In genomic region chr12:81936066-81936465, GRCm38 (mm10) we compare ENCODE assay signal across 26 mouse cellular contexts.
A peak's percentile ranks its signal among the peaks of the same experiment; 100 is the strongest.
DNase-seq lines count a peak whose midpoint lies in the region; ATAC-seq lines count a peak whose summit lies in the region.
"Had no signal": no experiment of that assay in that cellular context is flagged by ENCODE, and none has a peak within 500 bp of the region (broad histone marks: within the 10 kb centered on the region; RNA-seq: fewer than 3 reads in every experiment).

No protein-coding gene starts in this region.

- H3K4me3 ChIP-seq in hindbrain, embryonic 13.5 days = no peak overlapping the region
- H3K4me3 ChIP-seq in hindbrain, embryonic 14.5 days (replicated peaks; ENCODE audit: low read length) = no peak overlapping the region
- no peak overlapping the region for H3K4me3 ChIP-seq in midbrain, embryonic 16.5 days (ENCODE audit: low read depth, low read length)
- H3K4me3 ChIP-seq in midbrain, embryonic 10.5 days = no peak overlapping the region
- H3K4me3 ChIP-seq: embryonic facial prominence, embryonic 10.5 days; heart, embryonic 12.5 days had no signal

- no peak for DNase-seq in hindbrain, embryonic 14.5 days (ENCODE audit: low spot score)
- no peak for DNase-seq in midbrain, embryonic 10.5 days (ENCODE audit: low spot score)
- DNase-seq in embryo, embryonic 9.5 days (ENCODE audit: extremely low spot score) = peak; percentile 21
- DNase-seq in retina, postnatal 7 days (ENCODE audit: low read depth, low spot score) = peak; percentile 28
- no peak for DNase-seq in urinary bladder, postnatal 25 days (ENCODE audit: low spot score)
- DNase-seq: adrenal gland, adult 2 months; B cell, adult 2 months; cerebellum, adult 2 months; cerebellum, postnatal 25 days; gastrocnemius, postnatal 14 days; heart, postnatal 14 days; kidney, adult 9 months; kidney, postnatal 14 days; left cerebral cortex, postnatal 4 days; lung, postnatal 4 days; thymus, adult 18-20 months; thymus, postnatal 4 days had no signal

- WGBS in hindbrain, embryonic 13.5 days = 45% methylated on average over 4 of the region's 4 CpGs
- 57% methylated on average over 4 of the region's 4 CpGs for WGBS in hindbrain, embryonic 14.5 days
- WGBS in midbrain, embryonic 16.5 days = 44% methylated on average over 4 of the region's 4 CpGs
- 52% methylated on average over 4 of the region's 4 CpGs for WGBS in midbrain, embryonic 10.5 days

- H3K27ac ChIP-seq in hindbrain, embryonic 13.5 days = peak overlapping the region; percentile 66; the same call in 1 of the 2 replicates
- no peak overlapping the region for H3K27ac ChIP-seq in hindbrain, embryonic 14.5 days
- 0 out of 2 replicates have a peak overlapping the region, but pooled peaks have one; percentile 5 for H3K27ac ChIP-seq in midbrain, embryonic 16.5 days (ENCODE audit: low read length)
- no peak overlapping the region for H3K27ac ChIP-seq in midbrain, embryonic 10.5 days (replicated peaks)
- H3K27ac ChIP-seq: embryonic facial prominence, embryonic 10.5 days had no signal

- H3K36me3 ChIP-seq in hindbrain, embryonic 13.5 days = peaks cover 12% of the 10 kb centered on the region
- peaks cover 5% of the 10 kb centered on the region for H3K36me3 ChIP-seq in hindbrain, embryonic 14.5 days (replicated peaks; ENCODE audit: control insufficient read depth, insufficient read depth)
- H3K36me3 ChIP-seq in midbrain, embryonic 16.5 days (ENCODE audit: control insufficient read depth, insufficient read depth, low read length) = peaks cover 3% of the 10 kb centered on the region; the same call in 1 of the 2 replicates
- peaks cover 13% of the 10 kb centered on the region; the same call in 1 of the 2 replicates for H3K36me3 ChIP-seq in midbrain, embryonic 10.5 days
- H3K36me3 ChIP-seq: G1E had no signal

- peaks cover 7% of the 10 kb centered on the region for H3K4me1 ChIP-seq in hindbrain, embryonic 13.5 days (replicated peaks)
- peaks cover 9% of the 10 kb centered on the region; the same call in 1 of the 2 replicates for H3K4me1 ChIP-seq in hindbrain, embryonic 14.5 days (replicated peaks; ENCODE audit: control insufficient read depth, insufficient read depth, low read length)
- H3K4me1 ChIP-seq in midbrain, embryonic 16.5 days (ENCODE audit: control insufficient read depth, insufficient read depth, low read length) = no peaks in the 10 kb centered on the region; the same call in 1 of the 2 replicates
- peaks cover 9% of the 10 kb centered on the region for H3K4me1 ChIP-seq in midbrain, embryonic 10.5 days

- ATAC-seq in hindbrain, embryonic 13.5 days (ENCODE audit: low FRiP score) = no peak
- no peak for ATAC-seq in hindbrain, embryonic 14.5 days (ENCODE audit: low FRiP score)
- no peak for ATAC-seq in midbrain, embryonic 16.5 days
- ATAC-seq: forebrain, embryonic 16.5 days; hindbrain, embryonic 16.5 days; intestine, embryonic 16.5 days had no signal

- H3K9ac ChIP-seq in hindbrain, embryonic 13.5 days = no peak overlapping the region
- no peak overlapping the region for H3K9ac ChIP-seq in hindbrain, embryonic 14.5 days
- no peak overlapping the region for H3K9ac ChIP-seq in midbrain, embryonic 16.5 days (ENCODE audit: low read depth, low read length)
- H3K9ac ChIP-seq: heart, embryonic 12.5 days had no signal

- no peak overlapping the region for H3K4me2 ChIP-seq in hindbrain, embryonic 13.5 days
- H3K4me2 ChIP-seq in hindbrain, embryonic 14.5 days (replicated peaks) = no peak overlapping the region
- H3K4me2 ChIP-seq in midbrain, embryonic 16.5 days (ENCODE audit: low read length) = no peak overlapping the region
- H3K4me2 ChIP-seq: heart, embryonic 12.5 days had no signal

- H3K27me3 ChIP-seq in hindbrain, embryonic 13.5 days = no peaks in the 10 kb centered on the region
- no peaks in the 10 kb centered on the region for H3K27me3 ChIP-seq in hindbrain, embryonic 14.5 days (ENCODE audit: control insufficient read depth, insufficient read depth, low read length)
- no peaks in the 10 kb centered on the region for H3K27me3 ChIP-seq in midbrain, embryonic 16.5 days (ENCODE audit: control insufficient read depth, insufficient read depth, low read depth, low read length)
- no peaks in the 10 kb centered on the region for H3K27me3 ChIP-seq in midbrain, embryonic 10.5 days (ENCODE audit: low read depth, poor library complexity, severe bottlenecking)
- H3K27me3 ChIP-seq: CH12.LX; heart, embryonic 12.5 days had no signal

- no peaks in the 10 kb centered on the region for H3K9me3 ChIP-seq in hindbrain, embryonic 13.5 days
- no peaks in the 10 kb centered on the region for H3K9me3 ChIP-seq in hindbrain, embryonic 14.5 days (ENCODE audit: control insufficient read depth, low read length)
- no peaks in the 10 kb centered on the region for H3K9me3 ChIP-seq in midbrain, embryonic 16.5 days (replicated peaks; ENCODE audit: control insufficient read depth, low read length, poor library complexity, severe bottlenecking)
- H3K9me3 ChIP-seq in midbrain, embryonic 10.5 days (replicated peaks) = no peaks in the 10 kb centered on the region
- H3K9me3 ChIP-seq: embryonic facial prominence, embryonic 10.5 days; G1E; heart, embryonic 12.5 days had no signal

Comparison
In these comparisons a context has a peak if more than half of its experiments do, and no peak if none do; other contexts are left out.
1. H3K27ac ChIP-seq: peak in hindbrain, embryonic 13.5 days (single experiment) and midbrain, embryonic 16.5 days (single experiment); none in hindbrain, embryonic 14.5 days (single experiment) and midbrain, embryonic 10.5 days (single experiment).
2. DNase-seq: peak in embryo, embryonic 9.5 days (single experiment) and retina, postnatal 7 days (single experiment); none in hindbrain, embryonic 14.5 days (single experiment), midbrain, embryonic 10.5 days (single experiment) and urinary bladder, postnatal 25 days (single experiment).